Mouse (Mus musculus): Measurements from ENCODE around the gene Atxn7l3.
A peak's percentile ranks its signal among the peaks of the same experiment; 100 is the strongest.

GRCm38 (mm10) chr11:102334973-102335700 is 38.7 kb upstream of the Atxn7l3 start:
- TF ChIP-seq EP300 (IDR thresholded peaks at IDR 0.05) (no peak), CTCF (IDR thresholded peaks at IDR 0.05) (0 out of 2 replicates have a peak, but pooled peaks have one; percentile 12)
